Mouse (Mus musculus): Measurements from ENCODE around the gene Pigq.

The Pigq gene

GRCm38 (mm10) chr17:25883268-25883667, 61.5 kb downstream of the Pigq start:
- CTCF ChIA-PET = interaction anchor here in 2 of 4 experiments (1.4 to 9.0 kb wide), 5 partner anchors 7 to 13 kb away, joined by 4 to 54 read pairs (median 5); partner anchors contain the start of gene Mettl26 (in 1 of the 2)
- POLR2A ChIA-PET = interaction anchor here in 2 of 4 experiments (0.8 to 2.0 kb wide), 10 partner anchors 9 to 68 kb away, joined by 3 to 5 read pairs (median 4); partner anchors contain the start of genes Mcrip2 (in 2 of the 2) and Stub1 (in 2 of the 2)

- CTCF ChIA-PET = interaction anchor here in 2 of 4 experiments (4.4 to 9.0 kb wide), 2 partner anchors 13 kb away, joined by 41 to 54 read pairs; no protein-coding TSS in a partner anchor
- POLR2A ChIA-PET = interaction anchor here in 3 of 4 experiments (0.9 to 5.8 kb wide), 7 partner anchors 8 to 49 kb away, joined by 3 to 45 read pairs (median 3); partner anchors contain the start of genes Stub1 (in 2 of the 3), Mcrip2 (in 1 of the 3), Rhot2 (in 1 of the 3) and Wdr90 (in 1 of the 3)
Measured at GRCm38 (mm10) chr17:25882306-25882705, 62.4 kb downstream of the Pigq start.

- POLR2A ChIA-PET = interaction anchor here (0.6 to 5.8 kb wide), 12 partner anchors 8 to 154 kb away, joined by 3 to 45 read pairs (median 3); partner anchors contain the start of genes Mcrip2 (in 2 of the 4), Chtf18 (in 1 of the 4), Rhot2 (in 1 of the 4) and Rpusd1 (in 1 of the 4)
- CTCF ChIA-PET = interaction anchor here in 2 of 4 experiments (0.9 to 9.0 kb wide), 6 partner anchors 13 to 131 kb away, joined by 3 to 54 read pairs (median 4); partner anchors contain the start of gene Mcrip2 (in 1 of the 2)
Measured at GRCm38 (mm10) chr17:25881691-25882090, 63.0 kb downstream of the Pigq start.

GRCm38 (mm10) chr17:25880913-25881641, 63.7 kb downstream of the Pigq start:
- ChIA-PET POLR2A (interaction anchor here (0.6 to 5.8 kb wide), 19 partner anchors 9 to 154 kb away, joined by 3 to 45 read pairs (median 3); partner anchors contain the start of genes Mcrip2 (in 4 of the 4), Stub1 (in 2 of the 4), Chtf18 (in 1 of the 4) and Rhbdl1 (in 1 of the 4)), CTCF (interaction anchor here (0.6 to 9.0 kb wide), 12 partner anchors 12 to 622 kb away, joined by 3 to 54 read pairs (median 4); partner anchors contain the start of genes Mcrip2 (in 2 of the 4) and Sox8 (in 1 of the 4))

GRCm38 (mm10) chr17:25880196-25880910, 64.4 kb downstream of the Pigq start, which contains the start of gene Wfikkn1:
Gene Wfikkn1 (minus strand): TSS chr17:25880858.
- ChIA-PET POLR2A (interaction anchor here (0.6 to 5.8 kb wide), 16 partner anchors 11 to 815 kb away, joined by 3 to 45 read pairs (median 4); partner anchors contain the start of genes Mcrip2 (in 4 of the 4), Stub1 (in 2 of the 4), Rhbdl1 (in 1 of the 4) and Rhot2 (in 1 of the 4)), CTCF (interaction anchor here (0.5 to 9.0 kb wide), 16 partner anchors 12 to 623 kb away, joined by 3 to 54 read pairs (median 4); partner anchors contain the start of genes Mcrip2 (in 2 of the 4), Sox8 (in 1 of the 4) and Stub1 (in 1 of the 4))

GRCm38 (mm10) chr17:25879750-25880149, 65.0 kb downstream of the Pigq start:
- POLR2A ChIA-PET = interaction anchor here in 3 of 4 experiments (0.6 to 5.8 kb wide), 16 partner anchors 9 to 815 kb away, joined by 3 to 45 read pairs (median 4); partner anchors contain the start of genes Stub1 (in 3 of the 3), Mcrip2 (in 2 of the 3), Tmem8 (in 1 of the 3) and Wdr90 (in 1 of the 3)
- CTCF ChIA-PET = interaction anchor here (0.5 to 9.0 kb wide), 37 partner anchors 10 to 1199 kb away, joined by 3 to 54 read pairs (median 4); partner anchors contain the start of genes Mcrip2 (in 4 of the 4), Capn15 (in 1 of the 4) and Stub1 (in 1 of the 4)

- POLR2A ChIA-PET = interaction anchor here in 3 of 4 experiments (0.7 to 5.8 kb wide), 16 partner anchors 8 to 234 kb away, joined by 3 to 45 read pairs (median 6); partner anchors contain the start of genes Stub1 (in 3 of the 3), Mcrip2 (in 2 of the 3), Capn15 (in 1 of the 3) and Rab40c (in 1 of the 3)
Measured at GRCm38 (mm10) chr17:25879261-25879660, 65.5 kb downstream of the Pigq start.

GRCm38 (mm10) chr17:25878611-25879180, 66.0 kb downstream of the Pigq start:
- CTCF ChIA-PET = interaction anchor here (0.6 to 9.0 kb wide), 34 partner anchors 8 to 367 kb away, joined by 3 to 54 read pairs (median 4); partner anchors contain the start of genes Mcrip2 (in 4 of the 4), Capn15 (in 1 of the 4), Rhot2 (in 1 of the 4) and Stub1 (in 1 of the 4)

More at GRCm38 (mm10) chr17:25879261-25879660, 65.5 kb downstream of the Pigq start:
- CTCF ChIA-PET = interaction anchor here (0.5 to 9.0 kb wide), 40 partner anchors 9 to 1200 kb away, joined by 3 to 54 read pairs (median 4); partner anchors contain the start of genes Mcrip2 (in 4 of the 4), Capn15 (in 1 of the 4), Rhot2 (in 1 of the 4) and Stub1 (in 1 of the 4)

GRCm38 (mm10) chr17:25877741-25878610, 66.8 kb downstream of the Pigq start:
- CTCF ChIA-PET = interaction anchor here (0.6 to 3.0 kb wide), 12 partner anchors 7 to 163 kb away, joined by 3 to 21 read pairs (median 4); partner anchors contain the start of gene Mcrip2 (in 1 of the 4)
- POLR2A ChIA-PET = interaction anchor here (0.6 to 5.8 kb wide), 13 partner anchors 7 to 131 kb away, joined by 3 to 45 read pairs (median 4); partner anchors contain the start of genes Mcrip2 (in 2 of the 4), Stub1 (in 2 of the 4), Capn15 (in 1 of the 4) and Jmjd8 (in 1 of the 4)

More at GRCm38 (mm10) chr17:25878611-25879180, 66.0 kb downstream of the Pigq start:
- POLR2A ChIA-PET = interaction anchor here in 3 of 4 experiments (0.7 to 5.8 kb wide), 17 partner anchors 8 to 235 kb away, joined by 3 to 45 read pairs (median 5); partner anchors contain the start of genes Stub1 (in 3 of the 3), Mcrip2 (in 2 of the 3), Capn15 (in 1 of the 3) and Rab40c (in 1 of the 3)

- POLR2A ChIA-PET = interaction anchor here in 3 of 4 experiments (0.6 to 5.8 kb wide), 9 partner anchors 9 to 707 kb away, joined by 3 to 45 read pairs (median 4); partner anchors contain the start of genes Mcrip2 (in 2 of the 3), Jmjd8 (in 1 of the 3) and Stub1 (in 1 of the 3)
Measured at GRCm38 (mm10) chr17:25877025-25877424, 67.7 kb downstream of the Pigq start.

More at GRCm38 (mm10) chr17:25877025-25877424, 67.7 kb downstream of the Pigq start:
- CTCF ChIA-PET = interaction anchor here in 3 of 4 experiments (0.6 to 2.0 kb wide), 5 partner anchors 8 to 1259 kb away, joined by 3 to 6 read pairs (median 4); no protein-coding TSS in a partner anchor
